Mouse (Mus musculus) gonadal fat pad, adult 2 months (tissue): Measurements from ENCODE around the gene Lmntd1. TPM values are rescaled to one million over a fixed set of nuclear protein-coding genes. Genes with fewer than 3 reads are reported as not detected.

Source experiments
- DNase-seq: peaks from one replicate; pipeline ENCODE4 v3.0.0-alpha.2; 2012; ENCODE audit warnings: low read depth
- polyA plus RNA-seq: library from polyadenylated mRNA; depleted of rRNA; stranded (reverse); fragments of >200 nt; gene quantifications from 2 replicates; pipeline ENCODE4 v1.2.3, GENCODE M21; 2012

Gene Lmntd1
- polyA plus RNA-seq, 1 experiment: 2.5 TPM

GRCm38 (mm10) chr6:145433897-145434296, 180.2 kb downstream of the Lmntd1 start:
- no peak for DNase-seq

- DNase-seq: no peak
Measured at GRCm38 (mm10) chr6:145432711-145433708, 181.1 kb downstream of the Lmntd1 start.

- no peak for DNase-seq
Measured at GRCm38 (mm10) chr6:145431747-145432146, 182.4 kb downstream of the Lmntd1 start.

GRCm38 (mm10) chr6:145427411-145427810, 186.7 kb downstream of the Lmntd1 start:
- no peak for DNase-seq

GRCm38 (mm10) chr6:145426501-145426900, 187.6 kb downstream of the Lmntd1 start:
- no peak for DNase-seq

GRCm38 (mm10) chr6:145424156-145424555, 190.0 kb downstream of the Lmntd1 start:
- no peak for DNase-seq

GRCm38 (mm10) chr6:145423484-145423883, 190.6 kb downstream of the Lmntd1 start:
- no peak for DNase-seq

- no peak for DNase-seq
Measured at GRCm38 (mm10) chr6:145421666-145422065, 192.5 kb downstream of the Lmntd1 start.

GRCm38 (mm10) chr6:145420407-145420806, 193.7 kb downstream of the Lmntd1 start:
- DNase-seq: no peak

- DNase-seq: no peak
Measured at GRCm38 (mm10) chr6:145418856-145419255, 195.3 kb downstream of the Lmntd1 start.

GRCm38 (mm10) chr6:145417720-145418440, 196.2 kb downstream of the Lmntd1 start:
- no peak for DNase-seq

- no peak for DNase-seq
Measured at GRCm38 (mm10) chr6:145417014-145417719, 197.0 kb downstream of the Lmntd1 start.

GRCm38 (mm10) chr6:145404369-145405051, 209.6 kb downstream of the Lmntd1 start:
- no peak for DNase-seq

GRCm38 (mm10) chr6:145401140-145401539, 213.0 kb downstream of the Lmntd1 start:
- DNase-seq: no peak

- DNase-seq: no peak
Measured at GRCm38 (mm10) chr6:145397881-145398280, 216.2 kb downstream of the Lmntd1 start.

- no peak for DNase-seq
Measured at GRCm38 (mm10) chr6:145396534-145396933, 217.6 kb downstream of the Lmntd1 start.

- DNase-seq: no peak
Measured at GRCm38 (mm10) chr6:145390421-145390820, 223.7 kb downstream of the Lmntd1 start.

- no peak for DNase-seq
Measured at GRCm38 (mm10) chr6:145389904-145390303, 224.2 kb downstream of the Lmntd1 start.

GRCm38 (mm10) chr6:145387378-145387777, 226.7 kb downstream of the Lmntd1 start:
- no peak for DNase-seq

GRCm38 (mm10) chr6:145382586-145383380, 231.3 kb downstream of the Lmntd1 start:
- no peak for DNase-seq

- DNase-seq: no peak
Measured at GRCm38 (mm10) chr6:145380961-145381360, 233.2 kb downstream of the Lmntd1 start.
